Mouse (Mus musculus) right cerebral cortex, postnatal 36 days (tissue): ENCODE measurements around the gene Cers2.

ENCODE experiments used
- DNase-seq, 2 experiments: peaks; one replicate each; pipeline ENCODE4 v3.0.0; 2022; ENCODE audit warnings: low spot score in 2 of 2, mixed read lengths in 1 of 2

Gene Cers2

DNA sequence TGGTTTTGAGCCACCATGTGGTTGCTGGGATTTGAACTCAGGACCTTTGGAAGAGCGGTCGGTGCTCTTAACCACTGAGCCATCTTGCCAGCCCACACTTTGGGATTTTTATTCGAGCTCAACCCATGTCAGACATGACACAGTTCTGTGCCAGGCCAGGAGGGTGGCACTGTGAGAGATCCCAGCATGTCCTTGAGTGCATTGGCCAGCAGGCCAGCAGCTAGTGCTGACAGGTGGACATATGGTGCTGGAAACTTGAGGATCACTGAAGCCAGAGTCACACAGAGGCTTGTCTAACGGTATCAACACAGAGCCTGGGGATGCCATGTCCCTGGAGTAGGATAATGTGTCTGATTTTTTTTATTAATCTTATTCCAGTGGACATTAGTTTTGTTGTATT lies 25.2 kb upstream of the Cers2 start:
- no peak for DNase-seq

DNA sequence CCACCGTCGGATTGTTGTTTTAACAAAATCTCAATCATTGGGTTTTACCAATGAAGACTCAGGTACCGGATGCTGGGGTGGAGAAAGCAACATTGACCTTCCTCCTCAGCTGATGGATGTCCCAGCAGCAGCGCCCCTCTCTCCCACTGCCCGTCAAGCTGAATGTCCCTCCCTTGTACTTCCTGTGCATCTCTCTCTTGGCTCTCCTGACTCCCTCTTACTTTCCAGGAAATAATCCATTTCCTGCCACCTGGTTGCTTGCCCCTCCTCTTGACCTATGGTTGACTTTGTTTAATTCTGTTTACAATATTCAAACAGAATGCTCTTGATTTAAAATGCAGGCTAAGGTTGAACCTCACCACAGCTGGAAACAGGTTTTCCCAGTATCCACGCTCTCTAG lies 24.4 kb upstream of the Cers2 start:
- DNase-seq, result no peak

DNA sequence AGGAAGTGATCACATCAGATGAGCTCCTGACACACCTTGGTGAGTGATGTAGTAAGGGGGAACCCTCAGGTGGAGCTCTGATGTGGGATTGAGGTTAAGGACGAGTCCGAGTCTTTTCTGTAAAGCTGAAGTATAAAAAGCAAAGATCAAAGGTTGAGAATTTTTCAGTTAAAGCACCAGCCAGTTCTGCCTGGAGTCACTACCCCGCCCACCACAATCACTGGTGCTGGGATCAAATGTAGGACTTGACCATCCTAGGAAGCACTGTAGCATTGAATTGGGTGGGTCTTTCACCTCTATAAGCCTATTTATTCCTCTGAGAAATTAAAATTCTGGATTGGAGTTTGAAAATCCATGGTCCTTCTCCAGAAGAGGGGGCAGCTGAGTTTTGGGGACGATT lies 23.6 kb upstream of the Cers2 start:
- DNase-seq, result no peak

DNA sequence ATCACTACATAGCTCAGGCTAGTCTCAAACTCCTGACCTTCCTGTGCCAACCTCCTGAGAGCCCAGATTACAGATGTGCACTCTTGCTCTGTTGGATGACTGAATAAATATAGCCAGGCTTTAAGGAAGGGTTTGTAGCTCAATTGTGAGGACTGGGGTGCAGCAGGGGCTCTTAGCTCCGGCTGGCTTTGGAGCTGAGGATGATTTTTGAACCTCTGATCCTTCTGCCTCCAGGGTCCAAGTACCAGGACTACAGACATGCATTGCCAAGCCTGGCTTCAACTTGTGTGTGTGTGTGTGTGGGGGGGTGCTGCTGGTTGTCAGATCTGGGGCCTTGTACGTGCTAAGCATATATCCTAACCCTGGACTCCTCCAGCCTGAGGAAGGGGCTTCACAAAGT lies 21.7 kb upstream of the Cers2 start:
- no peak for DNase-seq

DNA sequence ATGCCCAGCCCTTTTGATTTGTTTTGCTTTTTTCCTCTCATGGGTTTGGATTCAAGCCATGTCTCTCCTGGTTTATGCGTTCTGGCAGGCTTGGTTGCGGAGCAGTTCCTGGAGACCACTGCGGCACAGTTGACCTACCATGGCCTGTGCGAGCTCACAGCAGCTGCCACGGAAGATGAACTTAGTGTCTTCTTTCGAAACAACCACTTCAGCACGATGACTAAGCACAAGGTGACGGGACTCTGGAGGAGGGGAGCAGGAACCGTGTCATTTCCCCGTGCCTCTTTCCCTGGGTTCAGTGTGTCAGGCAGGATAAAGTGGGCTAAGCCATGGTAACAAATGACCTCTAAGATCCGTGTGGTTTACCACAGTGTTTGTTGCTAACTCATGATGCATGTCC lies 21.1 kb upstream of the Cers2 start:
- DNase-seq, result no peak

DNA sequence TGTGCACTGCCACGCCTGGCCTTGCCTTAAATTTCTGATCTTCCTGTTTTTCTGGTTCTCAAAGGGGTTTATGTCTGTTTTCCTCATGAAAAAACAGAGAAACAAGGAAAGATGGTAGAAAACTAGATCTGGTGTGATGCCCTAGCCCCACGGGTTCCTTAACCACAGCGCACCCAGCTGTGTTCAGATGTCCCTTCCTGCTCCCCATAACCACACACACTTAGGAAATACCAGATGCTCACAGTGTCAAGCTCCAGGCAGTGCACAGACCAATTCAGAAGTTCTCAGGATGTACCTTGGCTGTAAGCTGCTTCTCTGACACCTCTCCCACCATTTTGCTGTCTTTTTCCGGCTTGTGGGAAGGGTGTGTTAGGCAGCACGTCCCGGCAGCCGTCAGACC lies 20.3 kb upstream of the Cers2 start:
- no peak for DNase-seq

DNA sequence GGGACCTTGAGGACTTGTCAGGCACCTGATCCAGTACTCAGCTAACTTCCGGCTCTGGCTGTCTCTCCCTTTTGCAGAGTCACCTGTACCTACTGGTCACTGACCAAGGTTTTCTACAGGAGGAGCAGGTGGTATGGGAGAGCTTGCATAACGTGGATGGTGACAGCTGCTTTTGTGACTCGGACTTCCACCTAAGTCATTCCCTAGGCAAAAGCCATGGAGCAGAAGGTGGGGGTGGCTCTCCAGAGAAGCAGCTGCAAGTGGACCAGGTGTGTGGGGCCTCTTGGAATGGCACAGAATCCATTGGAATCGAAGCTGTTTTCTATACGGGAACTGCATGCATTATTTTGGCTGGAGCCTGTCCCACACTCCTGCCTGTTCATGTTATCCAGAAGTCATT lies 19.9 kb upstream of the Cers2 start:
- no peak for DNase-seq

GRCm38 (mm10) chr3:95295321-95296102 lies 19.1 kb upstream of the Cers2 start:
- DNase-seq, result no peak

DNA sequence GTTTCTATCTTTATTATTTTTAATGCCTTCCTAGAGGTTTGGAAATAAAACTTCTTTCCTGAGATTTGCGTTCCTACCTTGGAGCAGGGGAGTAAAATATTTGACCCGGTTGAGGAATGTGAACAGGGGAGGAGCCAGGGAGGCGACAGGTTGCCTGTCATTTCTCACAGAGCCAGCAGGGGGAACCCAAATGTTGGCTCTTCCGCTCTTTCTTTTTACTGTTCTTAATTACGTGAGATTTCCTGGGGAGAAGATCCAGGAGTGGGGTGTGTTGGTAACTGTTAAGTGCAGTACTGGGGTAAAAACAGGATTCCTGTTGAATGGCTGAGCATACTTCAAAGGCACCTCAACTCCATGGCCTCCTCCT lies 18.5 kb upstream of the Cers2 start:
- DNase-seq, result no peak

DNA sequence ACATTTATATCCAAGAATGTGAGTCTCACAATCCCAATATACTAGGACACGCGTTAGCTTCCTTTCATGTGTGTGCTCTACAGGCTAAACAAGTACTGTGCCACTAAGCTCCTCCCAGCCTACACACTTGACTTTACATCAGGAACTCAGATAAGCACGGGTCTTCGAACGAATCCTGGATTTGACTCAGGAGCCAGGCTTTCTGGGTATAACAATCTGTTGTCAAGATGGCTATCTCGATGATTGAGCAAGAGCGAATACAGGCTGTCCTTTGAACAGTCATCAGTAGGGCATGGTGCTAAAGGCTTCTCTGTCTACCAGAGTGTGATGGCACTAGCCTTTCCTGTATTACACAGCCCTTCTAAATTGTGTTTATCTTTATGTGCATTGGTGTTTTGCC lies 16.6 kb upstream of the Cers2 start:
- DNase-seq, result no peak

DNA sequence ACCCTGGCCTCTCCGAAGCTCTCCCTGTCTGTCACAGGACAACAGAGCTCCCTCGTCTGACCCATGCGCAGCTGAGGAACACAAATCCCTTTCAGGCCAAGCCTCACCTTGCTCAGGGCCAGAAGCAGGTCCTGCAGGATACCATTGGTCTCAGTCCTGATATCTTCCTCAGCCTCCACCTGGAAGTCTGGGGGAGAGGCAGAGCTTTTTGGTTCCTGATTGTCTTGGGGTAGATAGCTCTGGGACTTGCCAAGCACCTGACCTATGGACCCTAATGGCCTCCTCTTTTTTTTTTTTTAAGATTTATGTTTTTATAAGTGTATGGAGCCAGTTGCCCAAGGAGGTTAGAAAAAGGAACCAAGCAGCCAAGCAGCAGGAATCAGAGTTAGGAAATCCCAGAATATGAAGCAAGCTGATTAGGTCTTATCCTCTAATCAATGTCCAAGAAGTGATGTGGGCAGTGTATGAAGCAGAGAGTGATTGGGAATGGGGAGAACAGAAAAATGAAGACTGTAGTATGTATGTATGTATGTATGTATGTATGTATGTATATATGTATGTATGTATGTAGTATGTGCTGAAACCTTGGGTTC lies 13.3 kb upstream of the Cers2 start:
- no peak for DNase-seq

- DNase-seq, result no peak
These were observed 8.3 kb upstream of the Cers2 start for GRCm38 (mm10) chr3:95306244-95306643.

- no peak for DNase-seq
These were observed 7.5 kb upstream of the Cers2 start, which contains the start of gene Anxa9 for GRCm38 (mm10) chr3:95307100-95307499. Gene Anxa9 (minus strand): TSS chr3:95307176.

- DNase-seq, result no peak
These were observed 4.1 kb upstream of the Cers2 start for GRCm38 (mm10) chr3:95310496-95310895.

GRCm38 (mm10) chr3:95310968-95311882 lies 3.4 kb upstream of the Cers2 start:
- peak in 1 of 2 experiments; percentile 50 for DNase-seq

DNA sequence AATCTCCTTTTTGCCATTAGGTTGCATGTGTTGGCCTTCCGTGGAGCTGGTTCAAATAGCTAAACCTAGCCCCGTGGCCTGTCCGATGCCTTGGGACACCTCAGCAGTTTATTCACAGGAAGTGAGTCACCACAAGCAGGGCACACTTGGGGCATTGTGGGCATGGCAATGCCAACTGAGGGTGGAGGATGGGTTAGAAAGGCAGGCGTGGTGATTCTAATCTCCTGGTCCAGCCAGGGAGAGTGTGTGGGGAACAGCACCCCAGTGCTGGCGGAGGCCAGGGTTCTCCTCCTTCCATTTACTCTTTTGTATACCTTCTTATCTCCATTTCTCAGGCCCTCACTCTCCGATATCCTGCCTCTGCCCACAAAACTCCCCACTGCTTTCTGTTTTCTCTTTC lies 2.0 kb upstream of the Cers2 start:
- no peak for DNase-seq

GRCm38 (mm10) chr3:95313476-95313875 lies 1.1 kb upstream of the Cers2 start:
- no peak for DNase-seq

DNA sequence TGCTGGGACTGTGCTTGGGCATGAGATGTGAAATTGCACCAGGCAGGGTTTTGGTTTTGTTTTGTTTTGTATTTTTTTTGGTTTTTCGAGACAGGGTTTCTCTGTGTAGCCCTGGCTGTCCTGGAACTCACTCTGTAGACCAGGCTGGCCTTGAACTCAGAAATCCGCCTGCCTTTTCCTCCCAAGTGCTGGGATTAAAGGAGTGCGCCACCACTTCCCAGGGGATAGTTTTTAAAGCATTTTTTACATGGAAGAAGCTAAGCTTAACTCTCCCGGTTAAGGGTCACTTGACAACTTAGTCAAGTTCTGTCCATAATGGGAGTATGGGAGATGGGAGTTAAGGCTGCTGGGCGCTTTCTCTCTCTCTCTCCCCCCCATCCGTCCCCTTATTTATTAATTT lies 516 bp upstream of the Cers2 start:
- DNase-seq, result no peak

DNA sequence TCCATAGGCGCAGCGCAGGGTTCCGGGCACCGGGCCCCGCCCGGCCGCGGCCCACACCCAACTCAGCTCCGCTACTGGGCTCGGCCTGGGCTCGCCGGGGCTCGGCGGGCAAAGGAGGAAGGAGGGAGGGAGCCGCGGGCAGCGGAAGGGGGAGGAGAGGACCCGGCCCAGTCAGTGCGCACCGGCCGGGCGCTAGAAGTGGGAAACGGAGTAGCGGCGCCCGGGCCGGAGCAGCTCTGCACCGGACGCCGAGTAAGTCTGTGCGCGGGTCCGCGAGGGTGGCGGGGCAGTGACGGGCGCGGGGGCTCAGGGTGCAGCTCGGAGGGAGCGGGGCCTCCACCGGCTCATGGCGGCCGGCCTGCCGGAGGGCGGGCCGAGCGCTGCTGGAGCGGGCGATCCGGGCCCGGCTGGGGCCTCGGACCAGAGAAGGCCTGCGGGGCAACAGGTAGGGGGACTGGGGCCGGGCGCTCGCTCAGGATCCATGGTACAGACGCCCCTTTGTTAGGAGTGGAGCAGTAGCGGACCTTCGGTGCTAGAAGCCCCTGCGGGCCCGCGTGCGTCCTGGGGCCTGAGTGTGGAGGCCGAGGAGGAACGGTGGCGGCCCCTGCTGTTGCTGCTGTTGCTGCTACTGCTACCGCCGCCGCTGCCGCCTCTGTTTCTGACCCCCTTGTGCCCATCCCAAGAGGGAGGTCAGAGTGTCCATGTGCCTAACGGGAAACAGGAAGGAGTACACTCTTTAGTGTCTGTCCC lies 678 bp downstream of the Cers2 start:
- DNase-seq, result peak; percentile 45

GRCm38 (mm10) chr3:95315844-95316550 lies 1.4 kb downstream of the Cers2 start:
- no peak for DNase-seq

- DNase-seq, result peak in 1 of 2 experiments; percentile 44
These were observed 3.0 kb downstream of the Cers2 start for GRCm38 (mm10) chr3:95317414-95318080.
